Mouse (Mus musculus): Measurements from ENCODE around the gene Ccdc63. TPM values are rescaled to one million over a fixed set of nuclear protein-coding genes. Genes with fewer than 3 reads are reported as not detected.

Ccdc63 gene
- total and polyA plus RNA-seq, 3 experiments = 0.08 to 0.16 TPM; not detected in 1

DNA sequence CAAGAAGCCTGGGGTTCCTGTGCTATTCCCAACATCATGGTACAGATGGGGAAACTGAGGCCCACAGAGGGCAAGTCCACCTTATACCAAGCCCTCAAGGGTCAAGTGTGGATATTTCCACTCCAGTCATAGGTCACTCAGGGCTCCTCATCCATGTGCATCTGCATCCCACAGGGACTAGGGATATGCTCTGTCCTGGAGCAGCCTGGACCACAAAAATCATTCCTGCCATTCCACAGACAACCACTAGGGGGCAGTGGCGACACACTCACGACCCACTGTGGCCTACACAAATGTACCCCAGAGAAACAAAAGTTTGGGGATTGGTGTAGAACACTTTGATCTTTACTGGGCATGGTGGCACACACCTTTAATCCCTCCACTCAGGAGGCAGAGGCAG lies 26.4 kb downstream of the Ccdc63 start:
- 3% methylated on average over 2 of the region's 2 CpGs for WGBS
- Histone ChIP-seq H3K4me1 (ENCODE audit: control insufficient read depth, insufficient read depth, low read length) (no peaks in the 10 kb centered on the region), H3K4me3 (no peak overlapping the region), H3K27me3 (ENCODE audit: control insufficient read depth, insufficient read depth, low read length) (no peaks in the 10 kb centered on the region), H3K79me2 (replicated peaks; ENCODE audit: control insufficient read depth, insufficient read depth, low read length) (no peaks in the 10 kb centered on the region), H3K27ac (no peak overlapping the region), H3K9ac (ENCODE audit: low read depth, low read length) (no peak overlapping the region), H3K36me3 (ENCODE audit: control insufficient read depth, insufficient read depth, low read length) (no peaks in the 10 kb centered on the region)
- intact Hi-C loops (cut with DNase I) = no loop called here
- peak in 1 of 2 experiments; percentile 68 for DNase-seq
- no peak for TF ChIP-seq POLR2A (IDR thresholded peaks at IDR 0.05; ENCODE audit: insufficient read depth, low read depth, low read length)
- peak; percentile 87 for TF ChIP-seq CTCF (IDR thresholded peaks at IDR 0.05)

GRCm38 (mm10) chr5:122113450-122113849 lies 27.2 kb downstream of the Ccdc63 start:
- Histone ChIP-seq H3K36me3 (ENCODE audit: control insufficient read depth, insufficient read depth, low read length) (no peaks in the 10 kb centered on the region), H3K79me2 (replicated peaks; ENCODE audit: control insufficient read depth, insufficient read depth, low read length) (no peaks in the 10 kb centered on the region), H3K27me3 (ENCODE audit: control insufficient read depth, insufficient read depth, low read length) (no peaks in the 10 kb centered on the region), H3K4me1 (ENCODE audit: control insufficient read depth, insufficient read depth, low read length) (no peaks in the 10 kb centered on the region), H3K4me3 (no peak overlapping the region), H3K27ac (no peak overlapping the region), H3K9ac (ENCODE audit: low read depth, low read length) (no peak overlapping the region)
- no peak for TF ChIP-seq EP300 (IDR thresholded peaks at IDR 0.05; ENCODE audit: insufficient read depth, low read depth, low read length)
- TF ChIP-seq POLR2A (IDR thresholded peaks at IDR 0.05; ENCODE audit: insufficient read depth, low read depth, low read length) = no peak
- no peak for TF ChIP-seq CTCF (IDR thresholded peaks at IDR 0.05)
- WGBS = 73% methylated on average over 7 of the region's 7 CpGs
- peak in 1 of 2 experiments; percentile 10 for DNase-seq
- intact Hi-C loops (cut with DNase I) = no loop called here

DNA sequence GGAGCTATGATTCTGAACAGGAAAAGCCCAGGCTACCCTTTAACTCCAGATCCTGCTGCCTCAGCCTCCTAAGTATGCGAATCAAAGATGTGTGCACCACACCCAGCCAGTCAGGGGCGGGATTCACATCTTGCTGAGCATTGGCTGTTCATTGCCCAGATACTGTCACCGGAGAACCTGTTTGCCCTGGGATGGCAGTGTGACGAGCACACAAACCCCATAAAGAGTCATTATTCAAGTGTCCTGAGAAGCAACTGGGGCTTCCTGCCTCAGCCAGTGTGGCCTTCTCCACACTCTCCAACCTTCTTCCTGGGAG lies 28.7 kb downstream of the Ccdc63 start:
- H3K36me3 ChIP-seq (ENCODE audit: control insufficient read depth, insufficient read depth, low read length) = no peaks in the 10 kb centered on the region
- intact Hi-C loops (cut with DNase I) = no loop called here
- WGBS = 36% methylated on average over 4 of the region's 4 CpGs
- no peaks in the 10 kb centered on the region for H3K4me1 ChIP-seq (ENCODE audit: control insufficient read depth, insufficient read depth, low read length)
- TF ChIP-seq CTCF (IDR thresholded peaks at IDR 0.05) = no peak
- TF ChIP-seq EP300 (IDR thresholded peaks at IDR 0.05; ENCODE audit: insufficient read depth, low read depth, low read length) = peak; percentile 67; the same call in 1 of the 2 replicates
- TF ChIP-seq POLR2A (IDR thresholded peaks at IDR 0.05; ENCODE audit: insufficient read depth, low read depth, low read length) = peak; percentile 55; the same call in 1 of the 2 replicates
- no peaks in the 10 kb centered on the region for H3K79me2 ChIP-seq (replicated peaks; ENCODE audit: control insufficient read depth, insufficient read depth, low read length)
- no peaks in the 10 kb centered on the region for H3K27me3 ChIP-seq (ENCODE audit: control insufficient read depth, insufficient read depth, low read length)
- no peak overlapping the region for H3K9ac ChIP-seq (ENCODE audit: low read depth, low read length)
- H3K27ac ChIP-seq = no peak overlapping the region
- no peak for DNase-seq
- H3K4me3 ChIP-seq = no peak overlapping the region

DNA sequence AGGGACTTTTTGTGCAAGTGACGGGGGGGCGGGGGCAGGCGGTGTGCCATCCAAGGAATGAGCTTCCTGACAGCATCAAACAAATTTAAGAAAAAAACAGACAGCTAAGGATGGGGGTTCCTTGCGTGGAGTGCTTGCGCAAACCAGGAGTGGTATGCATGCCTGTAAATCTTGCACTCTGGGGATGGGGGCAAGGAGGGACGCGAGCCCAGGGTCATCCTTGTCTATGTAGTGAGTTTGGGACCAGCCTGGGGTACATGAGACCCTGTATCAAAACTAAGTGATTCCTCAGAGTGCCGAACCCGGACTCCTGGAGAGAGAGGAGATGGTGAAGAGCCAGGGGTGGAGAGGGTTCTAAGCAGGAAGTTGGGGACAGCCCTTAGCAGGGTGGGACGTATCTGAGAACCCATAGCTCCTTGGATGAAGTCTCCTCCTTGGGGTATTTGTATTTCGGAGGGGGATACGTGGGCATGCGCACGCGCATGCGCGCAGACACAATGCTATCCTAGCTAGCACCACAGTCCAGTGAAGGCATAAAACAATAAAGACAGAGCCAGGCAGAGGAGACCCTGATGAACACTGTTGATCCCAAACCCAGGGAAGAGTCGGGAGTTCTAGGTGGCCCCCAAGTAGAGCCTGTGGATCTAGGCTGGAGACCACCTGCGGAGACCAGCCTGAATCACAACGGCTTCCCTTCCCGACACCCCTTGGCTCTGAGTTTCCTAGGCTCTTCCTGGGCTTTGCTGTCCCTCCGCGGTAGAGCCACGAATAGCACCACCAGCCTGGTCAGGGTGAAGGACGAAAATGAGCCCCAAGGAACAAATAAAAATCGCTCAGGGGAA lies 29.3 kb downstream of the Ccdc63 start:
- Histone ChIP-seq H3K36me3 (ENCODE audit: control insufficient read depth, insufficient read depth, low read length) (no peaks in the 10 kb centered on the region), H3K79me2 (replicated peaks; ENCODE audit: control insufficient read depth, insufficient read depth, low read length) (no peaks in the 10 kb centered on the region), H3K9ac (ENCODE audit: low read depth, low read length) (no peak overlapping the region), H3K27ac (no peak overlapping the region), H3K4me3 (no peak overlapping the region), H3K4me1 (ENCODE audit: control insufficient read depth, insufficient read depth, low read length) (no peaks in the 10 kb centered on the region), H3K27me3 (ENCODE audit: control insufficient read depth, insufficient read depth, low read length) (no peaks in the 10 kb centered on the region)
- WGBS = 52% methylated on average over 26 of the region's 26 CpGs
- peak in 1 of 2 experiments; percentile 29 for DNase-seq
- TF ChIP-seq CTCF (IDR thresholded peaks at IDR 0.05) (peak; percentile 24), EP300 (IDR thresholded peaks at IDR 0.05; ENCODE audit: insufficient read depth, low read depth, low read length) (no peak), POLR2A (IDR thresholded peaks at IDR 0.05; ENCODE audit: insufficient read depth, low read depth, low read length) (peak; percentile 51; the same call in 1 of the 2 replicates)
- intact Hi-C loops (cut with DNase I) = no loop called here

DNA sequence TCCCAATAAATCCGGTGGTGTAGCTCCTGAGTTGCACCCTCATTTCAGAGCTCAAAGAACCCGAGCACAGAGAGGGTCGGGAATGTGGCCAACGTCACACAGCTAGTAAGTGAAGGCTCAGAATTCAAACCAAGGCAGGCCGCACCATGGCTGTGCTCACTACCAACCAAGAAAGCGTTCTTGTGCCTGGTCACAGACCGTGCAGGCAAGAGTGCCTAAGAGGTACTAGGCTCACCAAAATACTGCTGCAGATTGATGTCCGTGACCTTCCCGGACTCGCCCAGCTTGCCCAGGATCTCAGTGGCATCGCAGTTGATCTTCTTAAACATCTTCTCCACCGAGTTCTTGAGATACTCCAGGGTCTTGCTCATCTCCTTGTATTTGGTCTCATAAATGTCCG lies 30.0 kb downstream of the Ccdc63 start:
- intact Hi-C loops (cut with DNase I) = no loop called here
- 81% methylated on average over 13 of the region's 13 CpGs for WGBS
- DNase-seq = peak in 1 of 2 experiments; percentile 34
- Histone ChIP-seq H3K4me3 (no peak overlapping the region), H3K36me3 (ENCODE audit: control insufficient read depth, insufficient read depth, low read length) (no peaks in the 10 kb centered on the region), H3K27me3 (ENCODE audit: control insufficient read depth, insufficient read depth, low read length) (no peaks in the 10 kb centered on the region), H3K4me1 (ENCODE audit: control insufficient read depth, insufficient read depth, low read length) (no peaks in the 10 kb centered on the region), H3K27ac (no peak overlapping the region), H3K79me2 (replicated peaks; ENCODE audit: control insufficient read depth, insufficient read depth, low read length) (no peaks in the 10 kb centered on the region), H3K9ac (ENCODE audit: low read depth, low read length) (no peak overlapping the region)
- peak; percentile 95 for TF ChIP-seq POLR2A (IDR thresholded peaks at IDR 0.05; ENCODE audit: insufficient read depth, low read depth, low read length)
- TF ChIP-seq EP300 (IDR thresholded peaks at IDR 0.05; ENCODE audit: insufficient read depth, low read depth, low read length) = peak; percentile 74
- no peak for TF ChIP-seq CTCF (IDR thresholded peaks at IDR 0.05)

GRCm38 (mm10) chr5:122109325-122110060 lies 31.1 kb downstream of the Ccdc63 start:
- no peak overlapping the region for H3K27ac ChIP-seq
- H3K36me3 ChIP-seq (ENCODE audit: control insufficient read depth, insufficient read depth, low read length) = no peaks in the 10 kb centered on the region
- no peak overlapping the region for H3K9ac ChIP-seq (ENCODE audit: low read depth, low read length)
- 23% methylated on average over 16 of the region's 16 CpGs for WGBS
- no peaks in the 10 kb centered on the region for H3K4me1 ChIP-seq (ENCODE audit: control insufficient read depth, insufficient read depth, low read length)
- TF ChIP-seq CTCF (IDR thresholded peaks at IDR 0.05) (no peak), POLR2A (IDR thresholded peaks at IDR 0.05; ENCODE audit: insufficient read depth, low read depth, low read length) (peak; percentile 88), EP300 (IDR thresholded peaks at IDR 0.05; ENCODE audit: insufficient read depth, low read depth, low read length) (peak; percentile 93)
- H3K27me3 ChIP-seq (ENCODE audit: control insufficient read depth, insufficient read depth, low read length) = no peaks in the 10 kb centered on the region
- intact Hi-C loops (cut with DNase I) = no loop called here
- H3K4me3 ChIP-seq = no peak overlapping the region
- no peaks in the 10 kb centered on the region for H3K79me2 ChIP-seq (replicated peaks; ENCODE audit: control insufficient read depth, insufficient read depth, low read length)
- peak; percentile 27 to 66 for DNase-seq

Data from heart, adult 2 months (tissue).